Mouse (Mus musculus) E14TG2a.4 (cell line): ENCODE measurements around the gene Ccna1.

ENCODE experiments used
- H3K27me3 ChIP-seq: 2 replicates; pipeline ENCODE4 v1.6.1; 2014; ENCODE audit warnings: low read length, control low read depth; ENCODE audit not compliant: insufficient read depth
- H3K36me3 ChIP-seq: 2 replicates; pipeline ENCODE4 v1.6.1; 2014; ENCODE audit warnings: low read length, control low read depth; ENCODE audit not compliant: insufficient read depth
- H3K4me1 ChIP-seq: replicated peaks from 2 replicates; pipeline ENCODE4 v1.6.1; 2014; ENCODE audit warnings: low read depth, low read length, control low read depth
- H3K4me3 ChIP-seq: replicated peaks from 2 replicates; pipeline ENCODE4 v1.5.1; 2014; ENCODE audit warnings: mild to moderate bottlenecking, low read length
- H3K9me3 ChIP-seq: 2 replicates; pipeline ENCODE4 v1.6.1; 2014; ENCODE audit warnings: low read length, control low read depth
- CTCF ChIP-seq: conservative IDR thresholded peaks from 2 replicates; pipeline ENCODE4 v1.5.1; 2014; ENCODE audit warnings: low read length
- NANOG ChIP-seq: IDR thresholded peaks from 2 replicates; pipeline ENCODE4 v1.6.1; 2014; ENCODE audit warnings: borderline replicate concordance, low read length, mixed read lengths
- POU5F1 ChIP-seq: IDR thresholded peaks from 2 replicates; pipeline ENCODE4 v1.6.1; 2014; ENCODE audit warnings: low read length, borderline replicate concordance

Ccna1 gene

DNA sequence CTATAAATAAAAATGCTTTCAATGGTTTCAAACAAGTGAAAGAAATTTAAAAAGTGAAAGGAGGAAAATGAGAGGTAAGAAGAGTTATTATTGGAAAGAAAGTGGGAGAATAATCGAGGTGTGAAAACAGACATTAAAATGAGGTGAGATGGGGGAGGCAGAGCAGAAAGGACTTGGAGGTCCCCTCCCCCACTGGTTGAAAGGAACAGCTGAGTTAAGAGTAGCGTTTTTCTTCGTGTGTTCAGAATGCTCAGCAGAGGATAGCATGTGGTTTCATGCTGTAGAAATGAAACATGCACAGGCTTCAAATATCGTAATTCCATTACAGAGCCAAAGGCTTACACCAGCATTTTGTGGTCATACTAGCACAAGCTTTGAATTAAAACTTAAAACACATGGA is 42.8 kb downstream of the Ccna1 start:
- H3K4me3 ChIP-seq: no peak overlapping the region
- no peaks in the 10 kb centered on the region for H3K36me3 ChIP-seq
- no peak for TF ChIP-seq POU5F1
- H3K27me3 ChIP-seq: peaks cover 16% of the 10 kb centered on the region
- H3K4me1 ChIP-seq: no peaks in the 10 kb centered on the region
- no peaks in the 10 kb centered on the region for H3K9me3 ChIP-seq

DNA sequence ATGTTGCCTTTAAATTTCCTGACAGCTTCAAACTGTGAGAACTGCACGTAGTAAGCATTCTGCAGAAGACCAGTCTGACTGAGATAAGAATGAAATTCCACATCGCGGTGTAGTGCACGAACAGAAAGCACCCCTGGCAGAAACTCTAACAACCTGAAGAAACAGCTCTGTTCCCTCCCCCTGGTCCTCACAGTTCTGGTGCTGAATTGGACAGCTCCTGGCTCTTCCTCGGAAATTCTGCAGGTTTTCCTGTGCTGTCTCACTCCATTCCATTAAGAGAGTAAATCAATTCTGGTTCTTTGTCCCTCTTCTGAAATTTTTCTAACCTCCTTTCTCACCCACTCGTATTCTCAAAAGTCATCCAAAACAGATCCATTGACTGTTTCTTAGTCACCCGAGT is 43.6 kb downstream of the Ccna1 start:
- TF ChIP-seq CTCF (no peak), NANOG (no peak), POU5F1 (no peak)
- no peaks in the 10 kb centered on the region for H3K4me1 ChIP-seq
- H3K4me3 ChIP-seq: no peak overlapping the region
- peaks cover 13% of the 10 kb centered on the region for H3K27me3 ChIP-seq
- no peaks in the 10 kb centered on the region for H3K9me3 ChIP-seq
- H3K36me3 ChIP-seq: no peaks in the 10 kb centered on the region

DNA sequence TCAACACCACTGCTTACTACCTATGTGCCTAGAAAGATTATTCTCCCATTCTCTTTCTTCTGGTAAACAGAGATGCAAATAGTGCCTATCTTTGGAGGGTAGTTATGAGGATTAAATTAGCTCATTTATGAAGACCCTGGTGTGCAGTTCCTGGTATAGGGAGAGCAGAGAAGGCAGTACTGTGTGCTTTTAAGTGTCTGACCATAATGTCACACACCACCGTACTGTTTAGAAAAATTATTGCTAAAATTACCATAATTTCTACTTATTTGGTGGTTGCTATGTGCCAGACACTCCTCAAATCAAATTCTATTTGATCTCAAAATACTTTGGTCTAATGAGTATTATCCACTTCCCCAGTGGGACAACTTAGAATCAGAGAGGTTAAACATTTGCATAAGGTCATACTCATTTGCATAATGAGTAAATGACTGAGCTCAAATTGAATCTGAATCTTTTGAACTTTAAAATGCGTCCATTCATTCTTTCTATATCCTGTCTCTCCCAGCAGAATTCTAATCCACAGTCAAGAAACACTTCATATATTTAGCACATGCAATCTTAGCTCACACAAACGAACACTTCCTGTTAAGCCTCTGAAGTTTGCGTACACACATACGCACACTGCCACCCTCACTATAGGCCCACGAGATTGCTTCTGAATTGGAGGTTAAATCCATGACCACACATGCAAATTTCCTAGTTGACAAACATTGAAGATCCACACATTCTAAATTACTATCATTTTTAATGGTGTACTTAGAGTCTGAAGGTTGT is 46.1 kb downstream of the Ccna1 start:
- no peak for TF ChIP-seq NANOG
- Histone ChIP-seq H3K4me3 (no peak overlapping the region), H3K36me3 (no peaks in the 10 kb centered on the region), H3K9me3 (no peaks in the 10 kb centered on the region), H3K4me1 (no peaks in the 10 kb centered on the region), H3K27me3 (peaks cover 9% of the 10 kb centered on the region)

DNA sequence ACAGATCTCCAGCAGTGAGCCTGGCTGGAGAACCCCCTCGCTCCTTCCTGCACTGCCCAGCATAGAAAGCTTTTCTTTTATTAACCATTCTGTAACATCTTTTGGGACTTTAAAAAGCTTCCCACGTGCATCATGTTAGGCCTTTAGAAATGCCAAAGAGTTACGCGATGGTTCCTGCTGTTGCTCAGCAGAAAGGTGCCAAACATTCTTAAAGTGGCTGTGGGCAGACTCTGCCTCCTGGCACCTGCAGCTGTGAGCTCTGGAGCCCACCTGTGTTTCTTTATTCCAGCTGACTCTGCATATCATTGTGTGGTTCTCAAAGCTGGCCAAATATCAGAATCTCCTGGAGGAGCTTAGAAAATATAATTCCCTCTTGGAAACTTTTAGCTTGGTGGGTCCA is 51.3 kb downstream of the Ccna1 start:
- H3K36me3 ChIP-seq: no peaks in the 10 kb centered on the region
- no peaks in the 10 kb centered on the region for H3K9me3 ChIP-seq
- no peak overlapping the region for H3K4me3 ChIP-seq
- no peaks in the 10 kb centered on the region; the same call in 1 of the 2 replicates for H3K4me1 ChIP-seq
- no peaks in the 10 kb centered on the region for H3K27me3 ChIP-seq
- TF ChIP-seq NANOG (no peak), POU5F1 (no peak), CTCF (no peak)

DNA sequence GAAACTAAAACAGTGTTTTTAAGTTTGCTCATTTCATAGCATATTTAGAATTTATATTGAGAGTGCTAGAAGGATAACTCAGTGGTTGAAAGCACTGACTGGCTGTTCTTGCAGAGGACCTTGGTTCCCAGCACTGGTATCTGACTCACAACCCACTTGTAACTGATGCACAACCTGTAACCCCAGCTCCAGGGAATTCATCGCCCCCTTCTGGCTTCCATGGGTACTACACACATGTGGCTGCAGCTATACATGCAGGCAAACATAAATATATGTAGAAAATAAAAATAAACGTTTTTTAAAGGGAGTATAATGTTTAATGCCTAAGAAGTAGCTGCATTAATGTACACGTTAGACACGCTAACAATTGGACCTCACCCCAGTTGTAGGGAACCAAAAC is 53.6 kb downstream of the Ccna1 start:
- H3K36me3 ChIP-seq: no peaks in the 10 kb centered on the region
- no peaks in the 10 kb centered on the region for H3K27me3 ChIP-seq
- H3K9me3 ChIP-seq: no peaks in the 10 kb centered on the region
- no peak overlapping the region for H3K4me3 ChIP-seq
- TF ChIP-seq CTCF (peak; percentile 92), POU5F1 (no peak)
- peaks cover 12% of the 10 kb centered on the region for H3K4me1 ChIP-seq
